Mouse (Mus musculus): ENCODE data around the gene Gm5930. TPM values are rescaled to one million over a fixed set of nuclear protein-coding genes. Genes with fewer than 3 reads are reported as not detected.
"Not testable (repeated sequence)": the region's sequence is repeated elsewhere in the genome, so short reads cannot be mapped to it uniquely, and the experiment has no call there.

Gene Gm5930
- not detected in 2 replicates for polyA plus RNA-seq (2015; fragmentation: Nextera tagmentation; extraction: Ambion mirVana)

GRCm38 (mm10) chr14:44338484-44338883 lies at the start of gene Gm5930:
Gm5930 (minus strand) TSS chr14:44338584.
- not testable (repeated sequence) for H3K4me2 ChIP-seq; H3K36me3 ChIP-seq (replicated peaks); H3K9ac ChIP-seq; H3K4me3 ChIP-seq; H3K9me3 ChIP-seq; H3K4me1 ChIP-seq; ATAC-seq (replicated peaks); H3K27me3 ChIP-seq (replicated peaks); H3K27ac ChIP-seq
- 84% methylated on average over 2 of the region's 2 CpGs for WGBS

DNA sequence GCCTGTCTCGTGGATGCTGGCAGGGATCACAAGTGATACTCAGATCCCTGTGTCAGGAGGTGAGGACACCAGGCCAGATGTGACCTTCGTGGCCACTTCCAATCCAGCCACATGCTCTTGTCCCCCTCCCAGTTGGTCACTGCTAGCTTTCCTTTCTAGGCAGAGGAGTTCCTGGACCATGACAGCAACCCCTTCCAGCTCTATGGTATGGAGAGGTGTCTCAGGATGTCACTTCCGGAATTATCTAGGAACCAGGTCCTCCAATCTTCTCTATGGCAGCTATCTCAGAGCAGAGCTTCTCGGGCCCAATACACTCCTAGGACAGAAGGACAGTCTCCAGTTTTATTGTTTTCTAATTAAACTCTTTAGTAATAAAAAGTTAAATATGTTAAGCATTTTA lies 45.8 kb upstream of the Gm5930 start:
- 79% methylated on average over 4 of the region's 4 CpGs for WGBS
- H3K36me3 ChIP-seq (replicated peaks); H3K4me3 ChIP-seq; H3K9me3 ChIP-seq; ATAC-seq (replicated peaks); H3K27ac ChIP-seq; H3K27me3 ChIP-seq (replicated peaks); H3K4me2 ChIP-seq; H3K4me1 ChIP-seq; H3K9ac ChIP-seq: not testable (repeated sequence)

DNA sequence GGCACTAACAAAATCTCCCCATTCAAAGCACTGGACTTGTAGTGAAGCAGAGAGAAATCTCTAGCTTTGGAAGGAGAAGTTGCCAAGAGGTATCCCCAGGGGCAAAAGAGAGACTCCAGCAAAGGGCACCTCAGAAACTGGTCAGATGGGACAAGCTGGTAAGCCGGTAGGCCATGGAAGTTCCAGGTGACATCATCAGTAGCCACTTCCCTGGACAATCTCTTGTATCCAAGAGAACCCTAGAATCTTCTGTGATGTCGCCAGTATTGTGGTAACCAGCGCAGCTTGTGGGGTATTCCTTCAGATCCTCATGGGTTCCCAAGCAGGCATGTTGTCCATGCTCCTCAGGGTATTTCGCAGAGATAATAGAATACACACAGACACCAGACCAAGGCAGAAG lies 26.7 kb upstream of the Gm5930 start, which contains the start of gene Gm8229:
Gene Gm8229, plus strand, starts transcription at position 301 of the 400 bp plus-strand sequence.
- ATAC-seq (replicated peaks); H3K4me3 ChIP-seq; H3K9me3 ChIP-seq; H3K4me1 ChIP-seq; H3K36me3 ChIP-seq (replicated peaks); H3K4me2 ChIP-seq; H3K9ac ChIP-seq; H3K27me3 ChIP-seq (replicated peaks); H3K27ac ChIP-seq: not testable (repeated sequence)
- WGBS, result 91% methylated on average over 4 of the region's 4 CpGs

DNA sequence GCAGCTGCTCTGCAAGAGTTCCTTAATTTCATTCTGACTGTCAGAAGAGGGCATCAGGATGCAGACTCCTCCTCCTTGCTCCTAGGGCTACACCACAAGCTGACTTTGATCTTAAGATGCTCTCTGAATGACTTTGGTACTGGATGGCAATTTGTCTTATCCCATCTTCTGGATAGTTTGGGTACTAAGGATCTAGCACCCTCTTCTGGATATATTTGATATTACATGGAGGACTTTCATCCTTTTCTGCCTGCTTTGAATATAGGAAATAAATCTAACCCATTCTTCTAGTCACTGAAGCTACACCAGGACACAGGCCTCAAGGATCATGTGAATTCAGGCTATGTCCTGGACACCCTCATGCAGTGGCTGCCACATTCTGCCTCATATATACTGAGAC lies 23.9 kb upstream of the Gm5930 start:
- not testable (repeated sequence) for H3K36me3 ChIP-seq (replicated peaks); H3K9ac ChIP-seq; H3K4me2 ChIP-seq; H3K4me3 ChIP-seq; H3K4me1 ChIP-seq; H3K27me3 ChIP-seq (replicated peaks); H3K27ac ChIP-seq; ATAC-seq (replicated peaks); H3K9me3 ChIP-seq

DNA sequence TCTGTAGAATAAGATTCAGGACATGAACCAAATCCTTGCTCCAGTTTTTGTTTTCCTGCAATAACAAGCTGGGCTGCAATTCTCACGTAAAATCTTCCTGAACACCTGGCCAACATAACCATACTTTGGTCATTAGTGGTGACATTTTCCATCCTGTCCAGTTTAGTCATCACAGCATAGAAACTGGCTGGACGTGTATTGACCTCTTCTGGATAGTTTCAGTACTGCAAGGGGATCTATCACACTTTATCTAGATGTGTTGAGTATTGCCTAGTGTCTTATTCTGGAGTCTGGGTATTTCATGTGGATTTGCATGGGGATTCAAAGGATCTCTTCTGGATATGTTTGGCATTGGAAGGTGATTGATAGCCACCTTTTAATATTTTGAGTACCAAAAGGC lies 23.0 kb upstream of the Gm5930 start:
- not testable (repeated sequence) for H3K9ac ChIP-seq; ATAC-seq (replicated peaks); H3K36me3 ChIP-seq (replicated peaks); H3K4me2 ChIP-seq; H3K4me3 ChIP-seq; H3K4me1 ChIP-seq; H3K27me3 ChIP-seq (replicated peaks); H3K9me3 ChIP-seq; H3K27ac ChIP-seq
- WGBS, result 30% methylated on average over 2 of the region's 2 CpGs

- not testable (repeated sequence) for H3K27ac ChIP-seq; H3K9me3 ChIP-seq; H3K27me3 ChIP-seq (replicated peaks); H3K9ac ChIP-seq; H3K4me1 ChIP-seq; H3K4me3 ChIP-seq; ATAC-seq (replicated peaks); H3K36me3 ChIP-seq (replicated peaks); H3K4me2 ChIP-seq
- WGBS, result 86% methylated on average over 4 of the region's 4 CpGs
Observed at GRCm38 (mm10) chr14:44312049-44312448, 26.3 kb downstream of the Gm5930 start.

GRCm38 (mm10) chr14:44285280-44285679 lies 53.1 kb downstream of the Gm5930 start, which contains the start of gene Gm8220:
Gm8220 (plus strand) TSS chr14:44285580.
- H3K9ac ChIP-seq; H3K4me1 ChIP-seq; ATAC-seq (replicated peaks); H3K27ac ChIP-seq; H3K4me3 ChIP-seq; H3K36me3 ChIP-seq (replicated peaks); H3K27me3 ChIP-seq (replicated peaks); H3K4me2 ChIP-seq; H3K9me3 ChIP-seq: not testable (repeated sequence)
- WGBS, result 86% methylated on average over 2 of the region's 2 CpGs

Other genes starting within 250 kb of the Gm5930 start
- gene Ear2, start 235.9 kb downstream of the Gm5930 start, polyA plus RNA-seq (2015; fragmentation: Nextera tagmentation; extraction: Ambion mirVana), result not detected in 2 replicates
- gene Gm3327, start 214.7 kb downstream of the Gm5930 start, polyA plus RNA-seq (2015; fragmentation: Nextera tagmentation; extraction: Ambion mirVana), result not detected in 2 replicates
- 0.12 TPM in 1 of 2 replicates, not detected in the other for gene Gm8212, start 140.9 kb downstream of the Gm5930 start, polyA plus RNA-seq (2015; fragmentation: Nextera tagmentation; extraction: Ambion mirVana)
- gene 4930503E14Rik, start 125.3 kb downstream of the Gm5930 start, polyA plus RNA-seq (2015; fragmentation: Nextera tagmentation; extraction: Ambion mirVana), result not detected in 2 replicates
- gene Gm8220, start 53.0 kb downstream of the Gm5930 start, polyA plus RNA-seq (2015; fragmentation: Nextera tagmentation; extraction: Ambion mirVana), result not detected in 2 replicates
- gene Gm8229, start 26.8 kb upstream of the Gm5930 start, polyA plus RNA-seq (2015; fragmentation: Nextera tagmentation; extraction: Ambion mirVana), result not detected in 2 replicates
- gene Gm3371, start 72.1 kb upstream of the Gm5930 start, polyA plus RNA-seq (2015; fragmentation: Nextera tagmentation; extraction: Ambion mirVana), result not detected in 2 replicates
- not detected in 2 replicates for gene Gm8232, start 95.1 kb upstream of the Gm5930 start, polyA plus RNA-seq (2015; fragmentation: Nextera tagmentation; extraction: Ambion mirVana)
- gene BC061237, start 153.9 kb upstream of the Gm5930 start, polyA plus RNA-seq (2015; fragmentation: Nextera tagmentation; extraction: Ambion mirVana), result not detected in 2 replicates
- not detected in 2 replicates for gene Gm17093, start 179.7 kb upstream of the Gm5930 start, polyA plus RNA-seq (2015; fragmentation: Nextera tagmentation; extraction: Ambion mirVana)
- gene Gm8247, start 244.6 kb upstream of the Gm5930 start, polyA plus RNA-seq (2015; fragmentation: Nextera tagmentation; extraction: Ambion mirVana), result not detected in 2 replicates